Comparison of ENCODE assay signal across 8 mouse cellular contexts in genomic region chr2:105674875-105675729, GRCm38 (mm10). TPM values are rescaled to one million over a fixed set of nuclear protein-coding genes. Genes with fewer than 3 reads are reported as not detected.
A peak's percentile ranks its signal among the peaks of the same experiment; 100 is the strongest.
DNase-seq lines count a peak whose midpoint lies in the region; ATAC-seq and TF ChIP-seq lines count a peak whose summit lies in the region.

No protein-coding gene starts in this region.

- H3K36me3 ChIP-seq in midbrain, embryonic 10.5 days = no peaks in the 10 kb centered on the region
- H3K36me3 ChIP-seq in stomach, embryonic 15.5 days = no peaks in the 10 kb centered on the region

- TF ChIP-seq CTCF in cerebellum, adult 2 months (IDR thresholded peaks at IDR 0.05; ENCODE audit: borderline replicate concordance, insufficient read depth, low read depth, low read length) = no peak

- intact Hi-C loops in heart, postnatal 25 days (cut with DNase I) = loop anchor here (10.0 kb wide), 1 partner anchor 550 kb away; the partner anchor contains the start of gene Wt1
- intact Hi-C loops in left cerebral cortex, postnatal 36 days (cut with DNase I) = loop anchor here (5.0 kb wide), 1 partner anchor 543 kb away; no protein-coding TSS in a partner anchor

- H3K4me1 ChIP-seq in cerebellum, adult 2 months (ENCODE audit: control insufficient read depth, insufficient read depth, low read length) = no peaks in the 10 kb centered on the region
- H3K4me1 ChIP-seq in midbrain, embryonic 10.5 days = peaks cover 54% of the 10 kb centered on the region
- peaks cover 19% of the 10 kb centered on the region for H3K4me1 ChIP-seq in stomach, embryonic 15.5 days

- H3K27me3 ChIP-seq in cerebellum, adult 2 months (ENCODE audit: control insufficient read depth, insufficient read depth, low read length) = no peaks in the 10 kb centered on the region
- H3K27me3 ChIP-seq in midbrain, embryonic 10.5 days (ENCODE audit: low read depth, poor library complexity, severe bottlenecking) = peaks cover 100% of the 10 kb centered on the region
- peaks cover 93% of the 10 kb centered on the region for H3K27me3 ChIP-seq in stomach, embryonic 15.5 days (replicated peaks)

- no peaks in the 10 kb centered on the region for H3K9me3 ChIP-seq in midbrain, embryonic 10.5 days (replicated peaks)
- no peaks in the 10 kb centered on the region for H3K9me3 ChIP-seq in stomach, embryonic 15.5 days

- no peak overlapping the region for H3K9ac ChIP-seq in stomach, embryonic 15.5 days

- peak; percentile 32 for ATAC-seq in stomach, embryonic 15.5 days (ENCODE audit: insufficient read depth, low FRiP score, low read depth)

- WGBS in cerebellum, adult 2 months = under 1% methylated on average over 49 of the region's 49 CpGs
- WGBS in midbrain, embryonic 10.5 days = under 1% methylated on average over 49 of the region's 49 CpGs
- whole genome bisulfite sequencing in stomach, embryonic 15.5 days = under 1% methylated on average over 48 of the region's 49 CpGs

- peak; percentile 93 for TF ChIP-seq POLR2A in cerebellum, adult 2 months (IDR thresholded peaks at IDR 0.05; ENCODE audit: borderline replicate concordance, insufficient read depth, low read length)

- peak overlapping the region; percentile 79 for H3K27ac ChIP-seq in cerebellum, adult 2 months (ENCODE audit: insufficient read depth, low read length)
- H3K27ac ChIP-seq in midbrain, embryonic 10.5 days (replicated peaks) = peak overlapping the region; percentile 91
- H3K27ac ChIP-seq in stomach, embryonic 15.5 days = no peak overlapping the region

- H3K4me3 ChIP-seq in cerebellum, adult 2 months (replicated peaks; ENCODE audit: insufficient read depth, low read depth, low read length) = peak overlapping the region; percentile 63
- H3K4me3 ChIP-seq in midbrain, embryonic 10.5 days = peak overlapping the region; percentile 66
- peak overlapping the region; percentile 28 for H3K4me3 ChIP-seq in stomach, embryonic 15.5 days (replicated peaks)

- peak; percentile 96 for DNase-seq in heart, adult 11 months
- no peak for DNase-seq in heart, postnatal 25 days (ENCODE audit: low spot score)
- peak; percentile 94 to 95 for DNase-seq in cerebellum, adult 2 months
- peak; percentile 63 to 83 for DNase-seq in frontal cortex, adult 2 months (ENCODE audit: extremely low spot score in 1 of 2, low spot score in 1 of 2)
- peak; percentile 61 for DNase-seq in induced T-regulatory cell, adult 2 months (ENCODE audit: low read depth)
- peak; percentile 67 to 73 for DNase-seq in left cerebral cortex, postnatal 36 days (ENCODE audit: low spot score in 2 of 2)
- peak; percentile 89 for DNase-seq in midbrain, embryonic 10.5 days (ENCODE audit: low spot score)

- peak overlapping the region; percentile 47 for H3K4me2 ChIP-seq in stomach, embryonic 15.5 days

RNA-seq across cellular contexts. Expression of gene Pax6, which starts 6.4 kb away (rescaled TPM):
- not detected for total RNA-seq in heart, postnatal 25 days (2021)
- polyA plus RNA-seq in cerebellum, adult 2 months (2012; rRNA removed) = 84.5 and 103 TPM in 2 replicates
- polyA plus RNA-seq in frontal cortex, adult 2 months (2012; rRNA removed) = 40.3 and 47.5 TPM in 2 replicates
- 10 to 100 TPM in 1 of 2 experiments, 1 to 10 TPM in 1; 8.1 to 12.4 TPM for total RNA-seq in left cerebral cortex, postnatal 36 days (2021)
- 39.0 and 40.1 TPM in 2 replicates for polyA plus RNA-seq in midbrain, embryonic 10.5 days (2016; fragmentation: Nextera tagmentation; extraction: Ambion mirVana)
- 2.5 and 4.0 TPM in 2 replicates for polyA plus RNA-seq in stomach, embryonic 15.5 days (2015; fragmentation: Nextera tagmentation; extraction: Ambion mirVana)
